Mouse (Mus musculus) CH12F3 (cell line): Measurements from ENCODE around the gene Rpl18a.

Experiments
- in situ Hi-C: fragments of 300-500 bp; cut with MboI; formaldehyde crosslinking; loops from 2 replicates; pipeline ENCODE4 v1.14.3; 2020; ENCODE audit warnings: low sequenced_read_pairs

Rpl18a gene

DNA sequence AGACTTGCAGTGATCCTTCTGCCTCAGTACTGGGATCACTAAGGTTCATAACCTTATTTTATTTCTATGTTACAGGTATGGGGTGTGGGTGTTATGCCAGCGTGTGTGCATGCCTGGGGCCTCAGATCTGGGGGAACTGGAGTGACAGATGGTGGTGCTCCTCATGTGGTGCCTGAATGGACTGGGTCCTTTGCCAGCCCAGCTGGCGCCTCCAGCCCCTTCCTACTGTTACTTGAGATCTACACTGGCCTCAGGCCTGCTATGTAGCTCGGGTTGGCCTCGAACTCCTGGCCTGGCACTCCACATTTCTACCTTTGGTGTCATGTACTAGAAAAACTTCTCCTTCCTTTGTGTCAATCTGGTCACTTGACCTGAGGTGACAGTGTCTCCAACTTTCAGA is 13.0 kb downstream of the Rpl18a start:
- in situ Hi-C loops, result no loop called here

DNA sequence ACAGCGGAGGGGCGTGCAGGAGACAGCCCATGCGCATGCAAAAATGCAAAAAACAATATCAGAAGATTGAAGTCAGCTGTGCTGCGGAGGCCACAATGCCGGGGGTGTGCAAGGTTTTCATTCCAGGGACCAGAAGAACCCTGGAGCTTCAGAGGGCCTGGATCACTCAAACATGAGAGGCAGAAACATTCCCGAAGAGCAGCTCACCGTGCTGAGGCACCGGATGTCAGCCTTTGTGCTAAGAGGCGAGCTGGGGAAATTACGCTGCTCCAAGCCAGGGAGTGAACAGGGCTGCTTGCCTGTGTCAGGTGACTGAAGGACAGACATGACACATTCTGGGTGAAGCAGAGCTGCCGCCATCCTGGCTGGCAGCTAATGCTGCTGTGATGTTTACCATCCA is 16.7 kb downstream of the Rpl18a start:
- in situ Hi-C loops, result no loop called here

DNA sequence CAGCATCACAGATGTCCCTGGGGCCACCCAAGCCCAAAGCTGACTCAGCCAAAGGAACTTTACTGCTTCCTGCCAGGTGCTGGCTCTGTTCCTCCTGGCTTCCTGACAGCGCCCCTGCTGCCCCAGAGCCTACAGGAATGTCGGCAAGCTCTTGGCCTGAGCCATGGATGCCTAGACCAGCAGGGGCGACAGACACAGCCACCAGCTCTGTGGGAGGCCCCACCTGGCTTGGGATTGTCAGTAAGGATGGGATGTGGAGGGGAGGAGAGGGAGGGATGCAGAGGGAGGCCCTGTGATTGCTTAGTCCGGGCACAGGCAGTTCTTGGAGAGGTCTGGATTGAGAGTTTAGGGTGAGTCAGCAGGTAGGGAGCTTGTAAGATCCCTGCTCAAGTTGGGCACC is 17.1 kb downstream of the Rpl18a start:
- in situ Hi-C loops, result no loop called here

DNA sequence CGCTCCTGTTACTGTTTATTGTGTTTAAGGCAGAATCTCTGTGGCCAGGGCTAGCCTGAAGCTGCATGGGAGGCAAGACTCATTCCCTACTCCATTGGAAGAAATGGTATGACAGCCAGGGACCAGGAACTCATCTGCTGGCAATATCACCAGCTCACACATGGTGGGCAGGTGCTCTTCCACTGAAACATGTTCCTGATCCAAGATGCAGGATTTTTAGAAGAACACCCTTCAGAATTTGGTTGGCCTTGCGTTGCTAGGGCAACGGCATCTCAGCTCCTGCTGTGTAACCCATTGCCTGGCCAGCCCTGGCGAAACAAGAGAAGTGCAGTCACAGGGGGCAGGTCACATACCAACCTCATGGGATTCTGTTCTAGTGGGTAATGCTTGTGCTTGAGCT is 17.7 kb downstream of the Rpl18a start:
- in situ Hi-C loops, result no loop called here

DNA sequence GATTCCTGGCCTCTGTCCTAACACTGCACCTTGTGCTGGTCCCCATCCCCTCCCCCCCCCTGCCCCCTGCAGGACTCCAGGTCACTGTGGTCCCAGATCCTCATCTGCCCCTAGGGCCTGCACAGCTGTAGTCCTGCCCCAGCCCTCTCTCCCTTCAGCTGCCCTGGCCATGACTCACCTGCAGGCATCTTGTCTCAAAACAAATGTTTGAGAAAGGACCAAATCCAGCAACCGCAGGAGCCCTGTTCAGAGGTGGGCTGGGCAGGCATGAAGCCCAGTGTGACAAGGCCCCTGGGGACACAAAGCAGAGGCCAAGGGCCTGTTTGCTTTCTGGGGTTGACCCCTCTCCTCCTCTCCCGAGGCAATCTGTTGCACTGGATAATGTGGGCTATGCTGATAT is 19.0 kb downstream of the Rpl18a start:
- in situ Hi-C loops, result no loop called here

DNA sequence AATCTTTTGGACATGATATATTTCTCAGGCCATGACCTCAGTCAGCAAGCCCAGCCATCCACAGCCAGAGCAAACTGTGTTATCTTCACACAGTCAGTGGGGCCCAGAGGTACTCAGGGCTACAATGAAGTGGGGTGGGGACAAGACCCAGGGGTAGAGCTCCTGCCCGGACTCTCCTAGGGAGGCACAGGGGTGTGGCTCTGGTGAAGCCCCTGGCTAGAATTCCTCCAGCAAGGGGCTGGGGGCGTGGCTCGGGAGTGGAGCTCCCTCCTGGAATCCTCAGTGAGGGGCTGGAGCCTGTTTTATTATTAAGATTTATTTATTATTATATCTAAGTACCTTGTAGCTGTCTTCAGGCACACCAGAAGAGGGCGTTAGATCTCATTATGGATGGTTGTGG is 20.8 kb downstream of the Rpl18a start:
- in situ Hi-C loops, result no loop called here

DNA sequence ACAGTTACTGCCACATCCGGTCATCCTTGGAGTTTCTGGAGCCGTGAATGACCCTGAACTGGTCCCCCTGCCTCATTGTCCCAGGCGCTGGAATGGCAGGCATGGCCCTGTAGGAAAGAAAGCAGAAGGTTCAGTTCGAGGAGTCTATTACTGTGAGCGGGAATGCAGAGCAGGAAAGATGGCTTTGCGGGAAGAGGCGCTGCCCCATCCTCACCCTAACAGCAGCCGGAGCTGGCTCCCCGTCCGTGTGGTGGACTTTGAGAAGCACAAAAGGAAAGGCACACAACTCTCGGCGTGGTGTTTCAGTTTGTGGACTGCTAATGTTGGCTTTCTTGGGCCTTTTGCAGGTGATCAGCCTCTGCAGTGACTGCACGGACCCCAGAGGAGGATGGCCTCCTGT is 22.8 kb downstream of the Rpl18a start:
- in situ Hi-C loops, result no loop called here

DNA sequence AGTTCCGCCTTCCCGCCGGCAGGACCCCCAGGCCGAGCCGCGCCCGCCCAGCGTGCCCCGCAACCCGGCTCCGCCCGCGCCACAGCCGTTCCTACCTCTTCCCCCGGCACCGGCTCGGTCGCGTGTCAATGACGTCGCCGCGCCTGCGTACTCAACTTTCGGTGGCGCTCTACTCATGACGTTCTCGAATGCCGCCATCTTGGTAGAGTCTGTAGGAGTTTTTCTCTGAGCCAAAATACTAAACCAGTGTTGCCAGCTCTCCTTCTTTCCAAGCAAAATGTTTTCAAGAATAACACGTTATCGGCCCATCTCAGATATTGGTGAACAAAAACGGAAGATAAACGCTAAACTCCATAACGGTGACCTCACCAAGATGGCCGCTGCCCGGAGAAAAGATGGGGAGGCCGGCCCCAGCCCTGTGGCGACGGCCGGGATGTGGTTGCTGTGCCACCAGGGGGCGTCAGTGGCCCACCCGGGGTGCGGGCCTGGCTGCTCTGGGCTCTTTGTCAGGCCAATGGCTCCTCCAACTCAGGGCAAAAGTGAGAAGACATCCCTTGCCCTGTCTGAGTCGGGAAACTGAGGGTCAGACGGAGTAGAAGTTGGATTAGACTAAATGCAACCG is 23.7 kb downstream of the Rpl18a start, which contains the start of gene Ccdc124:
Gene Ccdc124, minus strand, starts transcription at position 572 of the 622 bp plus-strand sequence.
- in situ Hi-C loops, result no loop called here

DNA sequence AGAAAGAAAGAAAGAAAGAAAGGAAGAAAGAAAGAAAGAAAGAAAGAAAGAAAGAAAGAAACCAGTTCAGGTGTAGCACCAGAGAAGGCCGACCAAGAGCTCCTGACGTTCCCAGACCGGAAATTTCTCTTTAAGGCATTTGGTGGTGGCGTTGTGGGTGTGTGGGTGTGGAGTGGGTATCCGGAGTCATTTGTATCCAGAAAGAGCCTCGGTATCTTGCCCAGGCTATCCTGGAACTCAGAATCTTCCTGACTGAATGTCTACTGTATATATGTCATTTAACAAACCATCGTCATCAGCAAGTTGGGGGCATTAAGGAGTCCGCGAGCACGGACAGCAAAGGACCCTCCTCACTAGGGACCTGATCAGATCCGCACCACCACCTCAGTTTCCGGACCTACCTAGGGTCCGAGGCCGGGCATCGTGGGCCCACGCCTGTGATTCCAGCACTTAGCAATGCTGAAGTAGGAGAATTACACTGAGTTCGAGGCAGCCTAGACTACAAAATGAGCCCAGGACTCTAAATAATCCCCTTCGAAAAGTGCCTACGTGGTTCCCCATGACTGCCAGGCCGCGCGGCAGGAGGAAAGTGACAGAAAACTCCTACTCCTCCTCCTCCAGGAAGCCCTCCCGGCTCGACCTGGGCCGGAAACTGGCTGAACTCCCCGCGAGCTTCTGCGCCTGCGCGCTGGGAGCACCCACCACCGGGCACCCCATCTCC is 24.4 kb downstream of the Rpl18a start:
- in situ Hi-C loops, result no loop called here

DNA sequence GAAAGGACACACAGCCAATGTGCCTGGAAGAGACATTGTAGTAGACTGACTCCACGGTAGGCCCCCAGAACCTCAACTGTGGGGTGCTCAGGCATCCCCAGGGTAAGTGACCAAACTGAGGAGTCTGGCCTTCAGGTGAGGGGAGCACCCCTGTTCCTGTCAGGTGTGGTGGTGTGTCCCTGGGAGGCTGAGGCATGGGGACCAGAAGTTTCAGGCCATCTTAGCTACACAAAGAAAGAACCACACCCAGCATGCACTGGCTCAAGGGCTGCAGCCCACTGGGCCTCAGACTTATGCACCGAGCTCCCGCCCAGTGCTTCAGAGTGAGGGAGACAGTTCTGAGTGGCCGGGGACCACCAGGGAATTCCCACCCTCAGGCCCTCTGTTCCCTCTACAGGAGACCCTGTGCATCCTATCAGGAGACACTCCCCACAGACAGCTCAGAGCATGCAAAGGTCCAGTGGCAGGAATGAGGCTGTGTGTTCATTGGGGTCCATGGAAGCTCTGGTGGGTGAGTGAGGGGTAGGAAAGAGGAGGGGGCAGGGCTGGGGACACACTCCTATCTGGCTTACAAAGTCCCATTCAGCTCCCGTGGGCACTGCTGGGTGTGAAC is 25.9 kb downstream of the Rpl18a start:
- in situ Hi-C loops, result no loop called here

DNA sequence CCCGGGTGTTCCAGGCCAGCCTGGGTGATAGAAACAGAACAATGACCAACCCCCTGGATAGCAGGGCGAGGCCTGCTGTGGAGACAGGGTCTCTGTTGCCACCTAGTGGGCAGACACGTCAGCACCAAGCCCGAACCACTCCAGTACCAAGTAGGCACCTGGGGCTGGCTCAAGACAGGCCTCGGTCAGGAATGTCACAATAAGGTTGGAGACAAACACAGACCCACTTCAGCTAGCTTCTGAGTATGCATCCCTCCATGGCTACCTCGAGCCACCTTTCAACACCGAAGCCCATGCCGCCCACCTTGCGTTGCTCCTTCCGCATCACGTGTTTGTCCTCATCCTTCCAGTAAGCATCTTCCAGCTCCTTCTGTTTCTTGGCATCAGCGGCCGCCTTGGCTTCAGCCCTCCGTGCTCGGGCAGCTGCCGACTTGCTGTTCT is 27.6 kb downstream of the Rpl18a start:
- in situ Hi-C loops, result no loop called here

DNA sequence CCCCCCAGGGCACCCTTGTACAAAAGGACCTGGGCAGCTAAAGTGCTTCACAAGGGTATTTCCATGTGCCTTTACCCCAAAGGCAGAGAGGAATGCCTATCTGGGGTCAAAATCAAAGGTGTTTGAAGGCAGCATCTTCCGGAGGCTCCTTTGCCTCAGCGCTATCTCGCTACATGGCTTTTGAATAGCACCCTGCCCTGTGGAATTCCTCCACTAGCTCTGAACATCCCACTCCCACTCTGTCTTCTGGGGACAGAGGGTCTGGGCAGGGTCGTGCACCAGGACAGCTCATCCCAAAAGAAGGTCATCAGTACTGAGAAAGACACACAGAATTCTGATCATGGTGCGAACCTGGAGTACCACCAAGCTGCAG is 28.0 kb downstream of the Rpl18a start:
- in situ Hi-C loops, result no loop called here

DNA sequence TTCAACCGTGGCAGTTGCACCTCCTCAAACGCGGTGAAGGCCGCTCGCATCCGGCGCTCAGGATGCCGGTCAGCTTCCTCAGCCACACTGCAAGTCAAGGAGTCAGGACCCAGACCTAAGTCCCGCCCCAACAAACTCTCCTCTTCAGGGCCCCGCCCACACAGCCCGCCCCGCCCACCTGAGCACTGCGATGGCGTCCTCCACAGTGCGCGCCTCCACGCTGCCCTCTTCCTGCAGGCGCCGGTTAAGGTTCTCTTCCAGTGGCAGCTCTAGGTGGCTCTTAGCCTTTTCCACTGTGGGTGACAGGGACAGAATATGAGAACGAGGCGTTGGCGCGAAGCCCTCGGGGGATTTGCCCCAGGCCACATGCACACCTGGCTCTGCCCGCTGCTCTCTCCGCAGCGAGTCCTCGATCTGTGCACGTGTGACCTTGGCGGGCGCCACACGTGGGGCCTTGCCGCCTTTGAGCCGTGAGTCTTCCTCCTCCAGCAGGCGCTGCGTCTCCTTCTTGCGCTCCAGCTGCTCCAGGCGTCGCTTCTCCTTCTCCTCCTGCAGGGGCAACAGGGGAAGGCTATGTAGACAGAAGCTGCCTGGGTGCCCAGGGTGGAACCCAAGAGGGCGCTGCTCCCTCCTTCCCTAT is 28.5 kb downstream of the Rpl18a start:
- in situ Hi-C loops, result no loop called here

DNA sequence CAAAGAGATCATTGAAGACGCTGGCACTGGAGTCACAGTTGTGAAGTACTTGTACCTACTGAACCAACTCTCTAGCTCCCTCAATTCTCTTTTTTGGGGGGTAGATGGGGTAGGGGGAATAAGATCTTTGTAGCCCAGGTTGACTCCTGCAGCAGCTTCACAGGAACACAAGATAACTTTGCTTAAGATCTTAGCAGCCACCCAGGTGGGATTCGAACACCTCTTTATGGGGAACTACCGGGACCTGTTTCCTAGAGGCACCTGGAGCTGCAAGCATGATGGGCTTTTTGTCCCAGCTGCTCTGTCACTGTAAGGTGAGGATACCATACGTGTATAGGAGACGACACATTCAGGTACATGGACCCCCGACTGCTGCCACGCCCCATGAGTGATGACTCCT is 30.6 kb downstream of the Rpl18a start:
- in situ Hi-C loops, result no loop called here

DNA sequence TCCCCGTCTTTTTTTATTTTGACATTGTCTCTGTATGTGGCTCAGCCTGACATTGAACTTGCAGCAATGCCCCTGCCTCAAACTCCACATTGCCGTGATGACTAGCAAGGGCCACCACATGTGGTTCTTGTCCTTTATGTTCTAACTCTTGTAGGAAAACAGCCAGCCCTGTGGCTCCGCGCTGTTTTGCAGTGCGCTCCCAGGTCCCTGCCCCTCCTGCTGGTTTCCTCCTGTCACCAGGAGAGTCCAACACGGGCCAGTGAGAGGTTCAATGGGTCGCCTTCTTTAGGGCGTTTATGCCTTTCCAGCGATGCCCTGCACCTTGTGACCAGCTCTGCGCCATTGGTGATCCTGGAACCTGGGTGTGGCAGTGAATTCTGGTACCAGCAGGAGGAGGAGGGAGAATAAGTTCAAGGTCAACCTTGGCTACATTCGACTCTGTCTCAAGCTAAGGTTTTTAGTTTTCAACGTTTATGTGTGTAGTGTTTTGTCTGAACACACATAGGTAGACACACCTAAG is 31.2 kb downstream of the Rpl18a start:
- in situ Hi-C loops, result no loop called here

DNA sequence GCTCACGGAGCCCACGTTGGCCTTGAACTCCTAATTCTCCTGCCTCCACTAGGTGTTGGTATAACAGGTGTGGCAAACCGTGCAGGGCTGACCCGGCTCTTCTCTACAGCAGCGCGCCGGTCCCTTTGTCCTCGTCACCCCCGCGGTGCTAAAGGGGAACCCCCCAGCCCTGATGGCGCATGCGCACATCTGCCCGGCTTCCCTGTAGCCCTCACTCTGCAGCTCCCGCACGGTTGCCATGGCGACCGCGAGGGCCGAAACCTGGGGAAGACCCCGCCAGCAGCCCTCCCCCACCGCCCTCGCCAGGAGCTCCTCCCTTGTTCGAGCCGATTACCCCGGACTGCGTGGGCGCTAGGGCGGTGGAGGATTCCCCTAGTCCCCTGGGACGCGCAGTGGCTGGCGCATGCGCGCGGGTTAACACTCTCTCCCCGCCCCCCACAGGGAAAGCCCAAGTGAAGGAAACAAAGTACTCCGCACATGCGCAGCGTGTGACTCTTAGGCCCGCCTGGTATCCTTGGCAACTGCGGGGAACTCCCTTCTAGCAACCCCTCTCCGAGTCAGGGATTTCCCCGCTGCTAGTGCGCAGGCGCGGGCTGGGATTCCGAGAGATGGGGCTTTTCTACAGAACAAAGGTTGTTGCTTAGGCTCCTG is 31.7 kb downstream of the Rpl18a start:
- in situ Hi-C loops, result no loop called here

DNA sequence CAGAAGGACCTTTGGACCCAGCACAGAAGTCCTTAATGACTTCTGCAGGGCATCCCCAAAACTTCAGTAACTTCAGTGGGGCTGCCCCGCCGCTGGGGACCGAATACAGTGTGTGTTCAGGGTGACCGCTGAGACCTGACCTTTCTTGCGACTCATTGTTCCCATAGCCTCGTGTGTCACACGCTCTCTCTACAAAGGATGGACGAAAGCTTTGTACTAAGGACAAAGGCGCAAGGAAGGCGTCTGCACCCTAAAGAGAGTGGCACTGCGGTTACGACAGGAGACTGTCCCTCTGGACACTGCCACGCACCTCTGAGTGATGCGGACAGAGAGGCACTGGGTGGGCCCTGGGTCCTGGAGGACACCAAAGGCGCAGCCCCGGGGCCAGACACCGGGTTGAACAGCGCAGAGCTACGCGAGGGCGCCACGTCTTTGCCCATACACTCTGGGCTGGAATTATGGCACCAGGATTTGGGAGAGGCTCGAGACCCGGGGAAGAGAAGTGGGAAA is 32.4 kb downstream of the Rpl18a start:
- in situ Hi-C loops, result no loop called here

DNA sequence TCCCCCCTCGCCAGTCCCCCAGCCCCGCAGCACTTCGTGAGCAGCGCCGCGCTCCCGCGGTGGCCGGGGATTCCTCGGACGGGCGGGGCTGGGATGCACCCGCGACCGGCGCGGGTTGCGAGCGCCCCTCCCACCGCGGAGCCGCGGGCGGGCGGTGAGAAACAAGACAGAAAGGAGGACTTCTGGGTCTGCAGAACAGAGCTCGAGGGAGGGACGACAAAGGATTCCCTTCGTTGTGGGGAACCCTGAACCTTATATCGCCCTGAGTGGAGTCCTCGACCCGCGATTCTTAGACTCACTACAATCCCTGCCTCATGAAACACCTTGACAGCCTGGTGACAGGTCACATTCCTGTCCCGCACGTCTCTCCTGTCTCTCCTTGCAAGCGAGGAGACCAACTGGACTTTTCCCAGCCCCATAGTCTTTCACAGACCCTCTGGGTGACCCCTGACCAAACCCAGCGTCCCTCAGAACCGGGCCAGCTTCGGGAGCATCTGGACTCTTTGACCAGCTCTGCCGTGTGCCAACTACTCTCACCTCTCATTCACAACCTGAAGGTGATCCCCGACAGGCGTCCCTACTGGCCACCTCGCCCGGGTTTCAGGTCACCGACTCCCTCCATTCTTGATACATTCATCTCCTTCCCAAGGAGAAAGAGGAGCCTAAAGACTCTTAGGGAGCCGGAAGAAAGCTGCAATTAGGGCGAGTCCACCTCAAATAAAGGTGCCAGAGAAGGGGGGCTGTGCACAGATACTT is 33.1 kb downstream of the Rpl18a start:
- in situ Hi-C loops, result no loop called here

DNA sequence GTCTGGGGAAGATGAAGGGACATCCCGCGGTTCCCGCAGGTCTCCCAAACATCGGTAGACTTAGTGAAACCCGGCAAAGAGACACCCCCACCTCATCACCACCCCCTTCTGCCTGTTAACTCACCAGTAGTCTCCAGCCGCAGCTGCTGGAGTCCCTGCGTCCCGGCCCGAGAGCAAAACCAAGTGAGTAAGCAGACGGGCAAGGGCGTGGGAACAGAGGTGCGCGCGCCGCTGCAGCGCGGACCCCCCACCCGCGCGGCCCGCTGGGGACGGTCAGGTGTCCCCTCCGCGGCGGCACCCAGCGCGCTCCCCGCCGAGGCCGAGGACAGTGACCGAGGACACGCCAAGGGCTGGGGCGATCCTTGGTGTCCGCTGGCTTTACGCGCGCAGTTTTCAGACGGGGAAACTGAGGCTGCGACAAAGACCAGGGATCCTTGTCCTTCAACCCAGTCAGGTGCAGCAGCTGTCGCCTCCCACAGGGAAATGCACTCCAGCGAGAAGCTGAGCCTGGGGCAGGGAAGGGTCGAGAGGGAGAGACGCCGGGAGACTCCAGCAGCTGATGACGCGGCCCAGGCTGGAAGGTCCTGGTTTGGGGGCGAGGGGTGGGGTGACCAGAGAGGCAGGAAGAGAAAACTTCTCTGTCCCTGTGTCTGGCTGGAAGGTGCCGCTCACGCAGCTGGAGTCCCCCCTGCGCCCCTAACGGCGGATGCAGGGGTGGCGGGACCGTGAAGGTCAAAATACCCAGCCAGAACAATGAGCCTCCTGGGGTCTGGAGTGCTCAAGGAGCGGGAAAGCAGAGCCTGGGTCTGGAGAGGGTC is 34.2 kb downstream of the Rpl18a start, which contains the start of gene Kcnn1:
Gene Kcnn1, minus strand, starts transcription at position 435 of the 818 bp plus-strand sequence.
- in situ Hi-C loops, result no loop called here
